Mouse (Mus musculus) lung, postnatal 0 days (tissue): ENCODE measurements around the gene Prr27. TPM values are rescaled to one million over a fixed set of nuclear protein-coding genes. Genes with fewer than 3 reads are reported as not detected.
A peak's percentile ranks its signal among the peaks of the same experiment; 100 is the strongest.

ENCODE experiments used
- ATAC-seq: fragments of 200-750 bp; cut with Nextera tagmentation; 2 replicates; pipeline ENCODE4 v1.8.0; 2017; ENCODE audit warnings: moderate library complexity
- DNase-seq: peaks from one replicate; pipeline ENCODE4 v3.0.0-alpha.2; 2016; ENCODE audit warnings: low spot score
- H3K27ac ChIP-seq: fragments of 300-500 bp; sonication (generic); 2 replicates; pipeline ENCODE4 v1.5.1; 2014; ENCODE audit warnings: antibody characterized with exemption, mild to moderate bottlenecking, low read length, mixed read lengths
- H3K27me3 ChIP-seq: fragments of 300-500 bp; sonication (generic); replicated peaks from 2 replicates; pipeline ENCODE4 v1.6.1; 2014; ENCODE audit warnings: low read length, mixed read lengths; ENCODE audit not compliant: insufficient read depth
- H3K36me3 ChIP-seq: fragments of 300-500 bp; sonication (generic); 2 replicates; pipeline ENCODE4 v1.6.1; 2014; ENCODE audit warnings: low read length, mixed read lengths; ENCODE audit not compliant: insufficient read depth
- H3K4me1 ChIP-seq: fragments of 300-500 bp; sonication (generic); 2 replicates; pipeline ENCODE4 v1.6.1; 2014; ENCODE audit warnings: antibody characterized with exemption, low read depth, low read length, mixed read lengths; ENCODE audit not compliant: insufficient read depth
- H3K4me2 ChIP-seq: fragments of 300-500 bp; sonication (generic); replicated peaks from 2 replicates; pipeline ENCODE4 v1.6.1; 2014; ENCODE audit warnings: low read depth, mild to moderate bottlenecking, low read length, moderate library complexity, mixed read lengths
- H3K4me3 ChIP-seq: fragments of 300-500 bp; sonication (generic); 2 replicates; pipeline ENCODE4 v1.5.1; 2014; ENCODE audit warnings: low read depth, low read length
- H3K9ac ChIP-seq: fragments of 300-500 bp; sonication (generic); replicated peaks from 2 replicates; pipeline ENCODE4 v1.6.1; 2014; ENCODE audit warnings: low read depth, mild to moderate bottlenecking
- H3K9me3 ChIP-seq: fragments of 300-500 bp; sonication (generic); 2 replicates; pipeline ENCODE4 v1.6.1; 2016; ENCODE audit warnings: low read length, mixed read lengths
- CTCF ChIP-seq: IDR thresholded peaks from 2 replicates; pipeline ENCODE4 v1.5.1; 2016; ENCODE audit warnings: antibody characterized with exemption, mild to moderate bottlenecking
- EP300 ChIP-seq: IDR thresholded peaks from 2 replicates; pipeline ENCODE4 v1.6.1; 2016; ENCODE audit warnings: antibody characterized with exemption, mild to moderate bottlenecking, control low read depth
- WGBS: fragments of 180-500 bp; shearing (Covaris S2); extraction: QIAGEN DNeasy Blood & Tissue Kit; methylation state at CpG from one replicate; pipeline ENCODE4 v1.1.7; 2014; 5-methylcytosine and 5-hydroxymethylcytosine counted together
- polyA plus RNA-seq: library from polyadenylated mRNA; unstranded; fragments of >200 nt; fragmentation: Nextera tagmentation; extraction: Ambion mirVana; gene quantifications from 2 replicates; pipeline ENCODE4 v1.2.1, GENCODE M21; 2015

Gene Prr27
- not detected in 2 replicates for polyA plus RNA-seq

- DNase-seq, result no peak
- WGBS, result 49% methylated on average over 1 of the region's 1 CpGs
- Histone ChIP-seq H3K9me3 (no peaks in the 10 kb centered on the region), H3K36me3 (no peaks in the 10 kb centered on the region), H3K27ac (no peak within 1 kb of the TSS), H3K9ac (no peak within 1 kb of the TSS), H3K4me3 (no peak within 1 kb of the TSS), H3K4me2 (no peak within 1 kb of the TSS), H3K27me3 (no peaks in the 10 kb centered on the region), H3K4me1 (no peaks in the 10 kb centered on the region)
- no peak for TF ChIP-seq CTCF
- TF ChIP-seq EP300, result no peak
- ATAC-seq, result no peak
Measured at GRCm38 (mm10) chr5:87825386-87825785, at the start of gene Prr27. TSS of gene Prr27 (plus strand) at chr5:87825686.

GRCm38 (mm10) chr5:87782731-87783130 is 42.8 kb upstream of the Prr27 start:
- no peak overlapping the region for H3K27ac ChIP-seq
- H3K9ac ChIP-seq, result no peak overlapping the region
- no peaks in the 10 kb centered on the region for H3K9me3 ChIP-seq
- H3K36me3 ChIP-seq, result no peaks in the 10 kb centered on the region
- no peaks in the 10 kb centered on the region for H3K27me3 ChIP-seq
- no peaks in the 10 kb centered on the region for H3K4me1 ChIP-seq
- TF ChIP-seq CTCF (no peak), EP300 (no peak)
- no peak for DNase-seq
- WGBS, result 42% methylated on average over 4 of the region's 4 CpGs
- H3K4me3 ChIP-seq, result no peak overlapping the region
- H3K4me2 ChIP-seq, result no peak overlapping the region
- ATAC-seq, result no peak

- TF ChIP-seq EP300, result no peak
- TF ChIP-seq CTCF, result no peak
- H3K4me3 ChIP-seq, result no peak within 1 kb of the TSS
- no peak within 1 kb of the TSS for H3K27ac ChIP-seq
- no peak within 1 kb of the TSS for H3K4me2 ChIP-seq
- no peaks in the 10 kb centered on the region for H3K9me3 ChIP-seq
- no peak within 1 kb of the TSS for H3K9ac ChIP-seq
- 47% methylated on average over 2 of the region's 2 CpGs for WGBS
- no peak for ATAC-seq
- no peak for DNase-seq
- no peaks in the 10 kb centered on the region for H3K36me3 ChIP-seq
- H3K4me1 ChIP-seq, result no peaks in the 10 kb centered on the region
- no peaks in the 10 kb centered on the region for H3K27me3 ChIP-seq
Measured at GRCm38 (mm10) chr5:87807782-87808181, 17.7 kb upstream of the Prr27 start, which contains the start of gene Csn1s2b. TSS of gene Csn1s2b (plus strand) at chr5:87808082.

GRCm38 (mm10) chr5:87809253-87809652 is 16.2 kb upstream of the Prr27 start:
- H3K27me3 ChIP-seq, result no peaks in the 10 kb centered on the region
- H3K9ac ChIP-seq, result no peak overlapping the region
- ATAC-seq (no peak), DNase-seq (no peak)
- no peak overlapping the region for H3K27ac ChIP-seq
- no peak overlapping the region for H3K4me3 ChIP-seq
- no peaks in the 10 kb centered on the region for H3K9me3 ChIP-seq
- no peak overlapping the region for H3K4me2 ChIP-seq
- TF ChIP-seq EP300, result no peak
- TF ChIP-seq CTCF, result no peak
- H3K4me1 ChIP-seq, result no peaks in the 10 kb centered on the region
- WGBS, result 47% methylated on average over 2 of the region's 2 CpGs
- H3K36me3 ChIP-seq, result no peaks in the 10 kb centered on the region

GRCm38 (mm10) chr5:87855136-87855716 is 29.7 kb downstream of the Prr27 start:
- Histone ChIP-seq H3K4me2 (no peak overlapping the region), H3K4me3 (no peak overlapping the region), H3K27ac (no peak overlapping the region), H3K36me3 (no peaks in the 10 kb centered on the region), H3K27me3 (no peaks in the 10 kb centered on the region), H3K4me1 (no peaks in the 10 kb centered on the region), H3K9ac (no peak overlapping the region), H3K9me3 (no peaks in the 10 kb centered on the region)
- 72% methylated on average over 3 of the region's 3 CpGs for WGBS
- no peak for DNase-seq
- TF ChIP-seq EP300 (no peak), CTCF (no peak)
- ATAC-seq, result no peak

GRCm38 (mm10) chr5:87870084-87870483 is 44.6 kb downstream of the Prr27 start:
- TF ChIP-seq CTCF, result no peak
- DNase-seq, result no peak
- H3K27me3 ChIP-seq, result no peaks in the 10 kb centered on the region
- H3K9ac ChIP-seq, result no peak overlapping the region
- H3K4me3 ChIP-seq, result no peak overlapping the region
- 71% methylated on average over 2 of the region's 2 CpGs for WGBS
- no peaks in the 10 kb centered on the region for H3K4me1 ChIP-seq
- H3K27ac ChIP-seq, result no peak overlapping the region
- H3K4me2 ChIP-seq, result no peak overlapping the region
- no peaks in the 10 kb centered on the region for H3K9me3 ChIP-seq
- no peaks in the 10 kb centered on the region for H3K36me3 ChIP-seq
- ATAC-seq, result no peak

- no peaks in the 10 kb centered on the region for H3K36me3 ChIP-seq
- H3K4me3 ChIP-seq, result no peak overlapping the region
- no peaks in the 10 kb centered on the region for H3K9me3 ChIP-seq
- WGBS, result 18% methylated on average over 4 of the region's 4 CpGs
- no peaks in the 10 kb centered on the region for H3K27me3 ChIP-seq
- H3K27ac ChIP-seq, result no peak overlapping the region
- ATAC-seq (no peak), DNase-seq (no peak)
- no peaks in the 10 kb centered on the region for H3K4me1 ChIP-seq
- no peak for TF ChIP-seq EP300
- TF ChIP-seq CTCF, result peak; percentile 26
- H3K9ac ChIP-seq, result no peak overlapping the region
- no peak overlapping the region for H3K4me2 ChIP-seq
Measured at GRCm38 (mm10) chr5:87871423-87871822, 45.9 kb downstream of the Prr27 start.
